Mouse (Mus musculus) NIH3T3 (cell line): ENCODE results near the gene Sds.

ENCODE experiments used
- DNase-seq: peaks from one replicate; pipeline ENCODE4 v3.0.0-alpha.2; 2012; ENCODE audit warnings: low read depth

Sds gene

GRCm38 (mm10) chr5:120476296-120476695 is at the start of gene Sds:
Gene Sds, plus strand, starts transcription at chr5:120476526.
- DNase-seq, result no peak

DNA sequence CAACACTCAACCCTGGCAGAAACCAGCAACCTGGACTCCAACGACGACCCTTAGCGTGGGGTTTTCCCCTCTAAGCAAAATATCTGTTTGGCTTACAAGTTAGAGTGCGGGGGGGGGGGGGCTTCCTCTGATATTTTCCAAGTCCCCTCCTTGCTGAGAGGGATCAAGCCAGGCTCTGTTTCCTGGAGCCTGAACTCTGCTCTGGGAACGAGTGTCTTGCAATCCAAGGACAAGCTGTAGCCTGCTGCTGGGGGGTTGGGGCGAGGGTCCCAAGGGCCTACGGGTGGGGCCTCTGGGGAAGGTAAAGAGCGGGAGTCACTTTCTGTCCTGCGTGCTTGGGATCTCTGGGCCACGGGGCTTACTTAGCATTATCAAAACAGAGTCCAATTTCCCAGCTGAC is 49.8 kb upstream of the Sds start:
- DNase-seq, result no peak

DNA sequence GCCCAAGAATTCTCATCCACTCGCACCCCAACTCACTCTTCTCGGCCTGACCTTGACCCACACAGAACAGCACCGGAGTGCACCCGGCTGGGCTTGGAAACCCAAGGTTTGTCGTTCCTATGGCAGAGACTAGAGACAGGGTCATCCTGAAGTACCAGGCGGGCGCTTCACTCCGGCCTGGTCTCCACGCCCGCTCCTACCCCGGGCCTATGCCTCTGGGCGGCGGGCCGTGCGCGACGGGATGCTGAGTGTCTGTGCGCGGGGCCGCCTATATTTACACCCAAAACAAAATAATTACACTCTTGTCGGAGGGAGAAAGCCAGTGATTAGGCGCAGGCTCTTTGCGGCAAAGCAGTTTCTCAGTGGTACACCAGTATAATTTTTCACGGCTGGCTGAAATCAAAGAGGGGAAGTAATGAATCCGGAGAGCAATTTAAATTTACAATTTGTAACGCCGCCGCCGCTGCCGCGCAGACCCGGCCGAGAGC is 48.8 kb upstream of the Sds start:
- no peak for DNase-seq

DNA sequence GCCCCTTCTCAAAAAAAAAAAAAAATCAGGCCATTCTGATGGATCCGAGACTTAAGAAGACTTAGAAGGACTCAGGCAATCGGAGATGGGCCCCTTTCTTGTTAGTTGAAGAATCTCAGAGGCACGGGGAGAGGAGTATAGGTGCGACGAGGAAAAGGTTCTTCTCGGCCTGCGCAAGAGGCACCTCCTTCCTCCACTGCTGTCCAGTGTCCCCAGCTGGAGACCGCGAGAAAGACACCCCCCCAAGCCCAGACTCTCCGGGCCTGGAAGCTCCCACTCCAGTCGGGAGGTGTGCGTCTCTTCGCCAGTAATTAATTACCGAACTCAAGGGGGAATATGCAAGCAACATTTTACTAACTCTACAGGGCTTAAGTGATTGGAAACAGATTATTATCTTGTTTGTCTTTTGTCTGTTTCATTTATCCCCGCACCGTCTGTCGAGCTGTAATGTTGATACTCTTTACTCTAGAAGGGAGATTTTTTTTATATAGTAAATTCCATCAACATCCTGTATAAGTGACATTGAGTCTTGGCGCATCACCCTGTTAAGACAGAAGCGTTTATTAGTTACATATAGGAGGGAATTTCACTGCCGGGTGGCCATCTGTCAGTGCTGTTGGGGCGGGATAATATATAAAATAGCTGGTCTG is 48.0 kb upstream of the Sds start:
- DNase-seq, result no peak

GRCm38 (mm10) chr5:120428990-120429389 is 47.3 kb upstream of the Sds start:
- no peak for DNase-seq

DNA sequence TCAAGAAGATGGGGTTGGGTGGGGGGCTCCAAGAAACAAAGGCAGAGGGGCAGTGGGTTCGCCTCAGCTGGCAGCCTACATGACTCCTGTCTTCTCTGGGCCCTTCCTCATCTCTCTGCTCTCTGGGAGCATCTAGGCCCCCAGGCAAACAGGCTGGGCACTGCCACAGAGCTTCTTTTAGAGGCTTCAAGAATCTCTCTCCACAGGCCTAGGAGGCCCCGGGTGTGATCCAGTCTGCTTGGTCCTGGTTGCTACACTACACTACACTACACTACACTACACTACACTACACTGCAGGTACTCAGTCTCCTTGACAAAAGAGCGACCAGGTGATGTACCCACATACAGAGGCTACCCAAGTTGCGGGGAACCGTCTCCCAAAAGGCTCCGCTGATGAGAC is 46.6 kb upstream of the Sds start:
- DNase-seq, result no peak

DNA sequence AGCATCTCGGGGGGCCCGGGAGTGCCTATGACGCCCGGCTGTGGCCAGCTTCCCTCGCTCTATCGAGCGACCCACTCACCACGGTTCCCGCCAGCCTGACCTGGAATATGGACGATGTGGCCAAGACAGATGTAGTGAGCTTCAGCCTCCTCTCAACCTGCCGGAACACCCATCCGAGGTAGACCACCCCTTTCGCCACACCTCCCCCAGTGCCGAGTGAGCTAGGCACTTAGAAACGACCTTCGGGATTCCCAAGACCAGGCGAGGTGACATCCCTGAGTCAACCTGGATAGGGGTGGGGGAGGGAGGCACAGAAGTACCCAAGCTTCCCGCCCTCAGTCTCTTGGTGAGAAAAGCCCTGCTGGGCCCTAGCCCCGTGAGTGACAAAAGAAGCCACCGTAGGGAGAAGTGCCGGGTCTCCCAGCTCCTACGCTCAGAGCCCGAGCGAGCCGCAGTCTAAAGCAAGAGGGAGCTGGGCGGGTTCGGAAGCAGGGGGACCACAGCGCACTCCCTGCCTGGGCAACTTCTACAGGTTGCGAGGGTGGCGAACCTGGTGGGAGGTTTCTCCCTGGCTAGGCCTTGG is 45.2 kb upstream of the Sds start:
- DNase-seq, result no peak

GRCm38 (mm10) chr5:120431649-120432485 is 44.5 kb upstream of the Sds start, which contains the start of gene Lhx5:
Gene Lhx5, plus strand, starts transcription at chr5:120431699.
- DNase-seq, result no peak

- no peak for DNase-seq
Measured at GRCm38 (mm10) chr5:120432486-120433015, 43.8 kb upstream of the Sds start.

DNA sequence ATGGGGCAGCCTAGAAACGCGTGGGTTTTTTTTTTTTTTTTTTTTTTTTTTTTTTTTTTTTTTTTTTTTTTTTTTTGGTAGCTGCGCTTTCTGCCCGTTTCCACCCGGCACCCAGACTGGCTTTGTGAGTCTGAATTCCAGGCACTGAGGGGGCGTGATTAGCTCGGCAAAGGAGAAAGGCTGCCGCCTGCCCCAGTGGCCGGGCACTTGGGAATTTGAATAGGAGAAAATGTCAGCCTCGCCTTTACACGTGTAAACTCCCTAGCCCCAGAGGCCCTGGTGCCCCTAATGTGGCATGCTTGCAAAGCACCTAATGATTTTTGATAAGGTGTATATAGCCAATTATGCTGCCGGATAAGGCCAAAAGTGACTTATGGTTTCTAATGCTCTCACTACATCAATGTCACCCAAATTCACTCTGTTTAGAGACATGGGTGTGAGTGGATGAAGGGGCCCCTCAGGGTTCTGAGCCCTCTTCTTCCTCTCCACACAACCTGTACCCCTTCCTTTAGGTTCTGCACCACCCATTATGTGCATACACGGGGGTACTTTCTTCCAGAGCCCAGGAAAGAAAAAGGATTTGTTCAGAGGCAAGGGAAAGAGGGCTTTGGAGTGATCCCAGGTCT is 43.1 kb upstream of the Sds start:
- no peak for DNase-seq

DNA sequence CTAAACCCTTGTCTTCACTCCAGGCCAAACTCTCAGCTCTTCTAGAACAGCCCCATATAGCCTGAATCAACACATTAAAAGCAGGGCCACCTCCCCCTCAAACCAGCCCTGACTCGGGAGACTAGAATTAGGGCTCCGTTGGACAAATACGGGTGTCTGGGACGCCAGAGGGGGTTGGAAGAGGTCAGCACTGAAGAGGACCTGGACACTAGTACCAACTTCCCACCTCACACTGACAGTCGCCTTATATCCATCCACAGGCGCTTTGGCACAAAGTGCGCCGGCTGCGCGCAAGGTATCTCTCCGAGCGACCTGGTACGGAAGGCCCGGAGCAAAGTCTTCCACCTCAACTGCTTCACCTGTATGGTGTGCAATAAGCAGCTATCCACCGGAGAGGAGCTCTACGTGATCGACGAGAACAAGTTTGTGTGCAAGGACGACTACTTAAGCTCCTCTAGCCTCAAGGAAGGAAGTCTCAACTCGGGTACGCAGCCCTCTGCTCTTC is 42.0 kb upstream of the Sds start:
- no peak for DNase-seq

- DNase-seq, result no peak
Measured at GRCm38 (mm10) chr5:120435006-120435681, 41.2 kb upstream of the Sds start.

DNA sequence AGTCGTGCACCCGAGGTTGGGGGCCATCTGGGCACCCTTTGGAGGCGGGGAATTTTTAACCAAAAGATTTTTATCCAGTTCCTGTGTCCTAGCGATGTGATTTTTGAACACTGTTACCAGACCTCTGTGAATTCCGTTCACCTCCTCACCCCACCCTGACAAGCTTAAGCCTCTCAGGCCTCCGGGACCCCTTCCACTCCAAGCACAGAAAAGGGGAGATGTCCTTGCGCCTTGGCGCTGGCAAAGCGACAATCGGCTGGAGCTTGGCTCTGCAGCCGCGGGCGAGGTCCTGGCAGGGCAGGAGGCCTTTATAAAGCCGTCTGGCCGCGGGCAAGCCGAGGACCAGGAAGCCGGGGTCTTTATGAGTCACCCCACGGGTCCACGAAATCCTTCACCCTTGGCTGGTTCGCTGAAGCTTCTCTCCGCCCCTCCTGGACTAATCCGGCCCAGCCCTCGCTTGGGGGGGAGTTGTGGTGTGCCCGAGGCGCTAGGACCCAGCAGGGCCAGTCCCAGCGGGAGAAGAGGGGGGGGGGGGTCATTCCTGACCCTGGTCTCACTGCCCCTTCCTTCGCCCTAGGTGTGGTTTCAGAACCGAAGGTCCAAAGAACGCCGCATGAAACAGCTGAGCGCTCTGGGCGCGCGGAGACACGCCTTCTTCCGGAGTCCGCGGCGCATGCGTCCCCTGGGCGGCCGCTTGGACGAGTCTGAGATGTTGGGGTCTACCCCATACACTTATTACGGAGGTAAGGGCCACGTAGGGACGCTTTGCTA is 40.4 kb upstream of the Sds start:
- DNase-seq, result no peak

DNA sequence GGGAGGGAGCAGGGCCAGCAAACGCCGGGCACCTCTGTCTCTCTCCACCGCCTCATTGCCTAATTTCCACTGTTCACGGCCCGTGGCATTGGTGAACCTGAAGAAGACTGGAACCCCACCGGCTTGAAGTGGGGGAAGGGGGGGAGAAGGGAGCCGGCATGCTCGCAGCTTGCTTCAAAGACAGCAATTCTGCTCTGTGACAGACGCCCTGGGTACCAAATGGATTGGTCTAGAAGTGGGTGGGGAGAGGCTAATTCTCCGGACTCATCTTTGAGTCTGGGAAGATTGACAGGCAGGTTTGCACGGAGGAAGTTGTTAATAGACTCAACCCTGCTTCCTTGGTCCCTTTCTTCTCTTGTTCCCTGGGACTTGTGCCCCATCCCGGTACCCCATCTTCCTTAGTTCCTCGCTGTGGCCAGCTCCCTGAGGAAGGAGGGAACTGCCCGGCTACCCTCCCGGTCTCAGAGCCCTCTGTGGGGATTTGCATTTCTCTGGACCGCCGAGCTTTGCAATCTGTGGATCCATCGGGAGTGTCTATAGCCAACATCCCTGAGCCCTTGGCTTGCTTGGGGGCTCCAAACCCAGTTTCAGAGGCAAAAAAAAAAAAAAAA is 39.3 kb upstream of the Sds start:
- DNase-seq, result no peak

DNA sequence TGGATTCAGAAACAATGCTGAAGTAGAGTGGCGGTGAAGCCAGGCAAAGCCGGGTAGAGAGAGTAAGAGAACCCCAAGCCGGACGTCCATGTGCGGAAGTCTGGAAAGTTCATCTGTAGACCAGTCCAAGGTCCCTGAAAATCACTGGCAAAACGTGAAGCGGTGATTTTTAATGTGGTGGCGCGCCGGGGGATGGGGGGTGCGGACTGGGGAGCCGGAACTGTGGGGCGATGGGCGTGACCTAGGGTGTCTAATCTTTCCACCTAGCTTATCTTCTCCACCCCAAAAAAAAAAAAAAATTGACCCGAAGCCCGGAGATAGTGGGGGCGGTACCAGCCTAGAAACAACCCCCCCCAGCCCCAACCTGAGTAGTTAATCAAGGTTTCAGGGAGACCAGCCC is 38.8 kb upstream of the Sds start:
- no peak for DNase-seq

DNA sequence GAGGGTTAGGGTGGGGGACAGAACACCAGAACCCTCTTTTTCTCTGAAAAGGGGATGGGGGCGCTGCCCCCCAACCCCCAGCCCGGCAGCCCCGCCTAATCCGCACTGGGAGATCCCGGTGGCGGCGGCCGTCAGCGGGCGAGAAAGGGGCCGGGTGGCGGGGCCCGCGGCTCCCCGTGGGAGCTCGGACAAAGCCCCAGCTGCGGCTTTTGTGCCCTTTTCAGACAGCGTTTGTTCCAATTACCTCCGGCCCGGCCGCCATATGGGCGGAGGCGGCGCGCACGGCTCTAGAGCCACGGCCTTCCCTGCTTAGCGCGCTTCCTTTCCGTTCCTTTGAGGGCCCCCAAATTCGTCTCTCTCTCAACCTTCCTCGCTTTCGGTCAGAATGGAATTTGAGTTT is 38.3 kb upstream of the Sds start:
- no peak for DNase-seq

- DNase-seq, result no peak
Measured at GRCm38 (mm10) chr5:120438469-120438868, 37.9 kb upstream of the Sds start.

DNA sequence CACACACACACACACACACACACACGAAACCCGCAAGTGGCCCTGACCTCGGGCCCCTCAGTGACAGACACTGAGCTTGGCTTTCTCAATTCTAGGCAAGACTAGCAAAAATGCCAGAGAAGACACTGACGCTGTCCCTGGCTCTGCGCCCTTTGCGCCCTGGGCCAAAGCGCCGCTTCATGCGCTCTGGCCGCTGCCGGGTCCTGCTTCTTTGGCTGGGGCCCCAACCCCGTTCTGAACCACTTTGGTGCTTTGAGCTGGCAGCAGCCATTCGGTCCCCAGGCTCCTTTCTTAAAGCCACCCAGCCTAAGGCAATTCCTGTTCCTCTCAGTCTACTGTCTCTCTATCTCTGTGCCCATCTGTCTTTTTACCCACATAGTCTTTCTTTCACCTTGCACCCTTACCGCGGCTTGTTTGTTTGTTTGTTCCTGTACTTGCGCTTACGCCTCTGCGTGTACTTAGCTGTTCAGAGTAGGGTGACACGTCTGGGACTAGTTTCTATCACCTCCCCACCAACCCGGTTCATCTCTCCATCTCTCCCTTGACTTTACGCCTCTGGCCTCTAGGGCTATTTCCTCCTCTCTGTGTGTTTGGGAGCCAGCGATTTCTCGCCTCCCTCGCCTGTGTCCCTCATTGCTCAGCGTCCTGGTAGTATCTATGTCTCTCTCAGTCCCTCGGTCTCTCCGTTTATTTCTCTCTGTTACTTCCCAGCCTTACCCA is 37.2 kb upstream of the Sds start:
- no peak for DNase-seq

- DNase-seq, result no peak
Measured at GRCm38 (mm10) chr5:120439887-120440670, 36.2 kb upstream of the Sds start.
